Mouse (Mus musculus): ENCODE data around the gene Zzef1. TPM values are rescaled to one million over a fixed set of nuclear protein-coding genes. Genes with fewer than 3 reads are reported as not detected.

The Zzef1 gene
- polyA plus RNA-seq, 1 experiment, result 8.7 TPM

DNA sequence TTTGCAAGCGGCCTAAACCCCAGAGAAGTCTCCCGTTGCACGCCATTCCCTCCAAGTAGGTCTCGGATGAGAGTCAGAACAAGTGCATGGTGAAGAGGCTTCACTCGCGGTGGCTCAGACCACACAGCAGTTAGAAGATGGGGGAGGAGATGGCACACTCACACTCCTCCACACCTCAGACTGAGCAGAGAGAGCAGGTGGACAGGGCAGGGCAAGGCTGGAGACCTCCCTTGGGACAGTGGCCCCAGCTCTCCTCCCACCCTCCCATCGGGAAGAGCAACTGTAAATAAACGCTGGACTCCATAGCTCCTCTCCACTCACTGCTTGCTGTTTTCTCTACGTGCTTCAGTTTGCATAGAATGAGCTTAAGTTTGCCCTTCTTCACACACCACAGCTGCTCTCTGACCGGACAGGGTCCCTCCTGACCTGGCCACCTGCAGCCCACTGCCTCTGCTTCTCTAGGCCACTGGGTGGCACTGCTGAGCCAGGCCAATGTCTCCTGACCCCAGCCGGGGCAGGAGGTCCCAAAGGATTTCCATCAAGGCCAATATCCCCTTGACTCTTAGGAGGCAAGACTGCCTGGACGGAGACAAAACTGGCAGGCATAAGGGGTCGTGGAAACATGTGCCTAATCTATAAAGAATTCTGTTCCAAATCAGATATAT, 130.3 kb downstream of the Zzef1 start:
- no peak for TF ChIP-seq GATA1 (IDR thresholded peaks at IDR 0.05; ENCODE audit: low read length)

DNA sequence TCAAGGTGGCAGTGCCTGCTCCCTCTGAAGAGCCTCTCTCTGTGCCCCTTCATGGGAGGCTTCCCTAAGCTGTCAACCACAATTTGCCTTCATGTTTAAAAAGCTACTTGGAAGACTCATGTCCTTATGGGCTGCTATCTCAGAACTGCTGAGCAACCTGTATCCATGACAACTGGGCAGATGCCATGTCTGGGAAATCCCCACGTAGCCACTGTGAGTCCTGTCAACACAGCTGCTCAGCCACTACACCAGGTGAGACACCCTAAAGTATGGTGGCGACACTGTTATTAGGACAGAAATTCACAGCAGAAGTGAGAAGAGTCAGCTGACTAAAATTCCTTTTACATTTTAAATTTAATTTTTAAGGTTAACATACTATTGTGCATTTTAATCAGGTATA, 132.5 kb downstream of the Zzef1 start:
- TF ChIP-seq GATA1 (IDR thresholded peaks at IDR 0.05; ENCODE audit: low read length), result no peak

DNA sequence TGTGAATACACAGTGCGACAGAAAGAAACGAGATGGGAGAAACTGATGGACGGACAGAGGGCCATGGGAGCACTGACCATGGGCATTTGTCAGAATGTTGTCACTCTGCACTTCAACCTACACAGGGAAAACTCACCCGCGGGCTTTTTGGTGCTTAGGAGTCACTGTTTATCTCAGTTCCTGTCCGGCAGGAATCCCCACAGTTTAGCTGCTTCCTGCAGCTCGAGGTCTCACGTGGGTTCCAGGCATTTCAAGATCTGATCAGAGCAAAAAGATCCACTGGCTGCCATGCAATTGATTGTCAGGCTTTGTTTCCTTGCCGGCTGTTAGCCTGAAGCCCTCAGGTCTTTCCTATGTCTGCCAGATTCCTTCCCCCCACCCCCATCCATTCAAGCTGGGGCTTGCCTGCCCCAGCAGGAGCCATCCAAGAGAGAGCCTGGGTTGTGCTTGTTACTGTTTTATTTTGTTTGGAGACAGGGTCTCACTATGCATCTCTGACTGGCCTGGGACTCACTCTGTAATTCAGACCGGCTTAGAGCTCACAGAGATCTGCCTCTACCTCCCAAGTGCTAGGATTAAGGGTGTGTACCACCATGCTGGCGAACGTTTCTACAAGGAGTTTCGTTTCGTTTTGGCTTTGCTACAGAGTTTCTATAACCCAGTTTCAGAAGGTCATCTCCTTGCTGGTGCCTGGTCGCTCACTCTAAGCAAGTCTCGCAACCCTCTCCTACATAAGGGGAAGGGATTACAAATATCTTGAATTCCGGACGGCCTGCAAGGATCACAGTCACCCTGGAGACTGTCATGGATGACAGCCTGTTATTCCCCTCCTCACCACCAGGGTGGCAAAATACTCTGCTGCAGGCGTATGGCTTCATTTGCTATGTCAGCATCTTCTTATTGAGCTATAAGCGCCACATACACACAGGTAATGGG, 144.4 kb downstream of the Zzef1 start:
- TF ChIP-seq GATA1 (IDR thresholded peaks at IDR 0.05; ENCODE audit: low read length), result no peak

DNA sequence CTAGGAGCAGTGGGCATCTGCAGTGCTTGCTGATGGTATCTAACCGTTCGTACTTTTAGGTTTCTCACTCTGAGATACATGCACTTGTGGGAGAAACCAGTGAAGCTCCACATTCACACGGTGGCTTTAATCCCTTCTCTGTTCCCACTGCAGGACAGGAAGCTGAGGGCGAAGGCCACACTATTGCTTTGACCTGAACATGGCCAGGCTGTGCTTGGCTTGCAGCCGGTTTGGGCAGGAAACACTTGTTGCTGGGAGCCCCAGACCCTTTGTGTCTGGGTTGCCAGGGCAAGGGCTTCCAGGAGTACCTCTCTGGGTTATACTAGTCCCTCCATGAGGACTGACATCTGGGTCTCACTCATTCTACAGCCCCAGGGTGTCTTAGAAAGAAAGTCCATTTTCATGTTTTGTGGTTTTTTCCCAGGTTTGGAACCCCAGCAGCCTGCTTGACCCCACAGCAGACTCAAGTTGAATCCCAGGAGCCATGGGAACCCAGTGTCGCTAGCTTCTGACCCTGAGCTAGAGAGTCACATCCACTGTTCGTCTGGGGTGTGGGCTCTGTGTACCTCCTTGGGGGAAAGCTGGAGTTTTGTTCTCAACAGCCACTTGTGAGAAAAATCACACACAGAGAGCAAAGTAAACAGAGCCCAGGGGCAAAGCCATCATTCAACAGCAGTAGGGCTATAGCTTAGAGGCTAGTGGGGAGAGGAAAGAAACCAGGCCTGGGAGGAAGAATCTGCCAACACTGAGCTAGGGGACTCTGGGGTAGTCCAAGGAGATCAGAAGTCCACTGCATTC, 149.2 kb downstream of the Zzef1 start:
- TF ChIP-seq GATA1 (IDR thresholded peaks at IDR 0.05; ENCODE audit: low read length), result no peak

DNA sequence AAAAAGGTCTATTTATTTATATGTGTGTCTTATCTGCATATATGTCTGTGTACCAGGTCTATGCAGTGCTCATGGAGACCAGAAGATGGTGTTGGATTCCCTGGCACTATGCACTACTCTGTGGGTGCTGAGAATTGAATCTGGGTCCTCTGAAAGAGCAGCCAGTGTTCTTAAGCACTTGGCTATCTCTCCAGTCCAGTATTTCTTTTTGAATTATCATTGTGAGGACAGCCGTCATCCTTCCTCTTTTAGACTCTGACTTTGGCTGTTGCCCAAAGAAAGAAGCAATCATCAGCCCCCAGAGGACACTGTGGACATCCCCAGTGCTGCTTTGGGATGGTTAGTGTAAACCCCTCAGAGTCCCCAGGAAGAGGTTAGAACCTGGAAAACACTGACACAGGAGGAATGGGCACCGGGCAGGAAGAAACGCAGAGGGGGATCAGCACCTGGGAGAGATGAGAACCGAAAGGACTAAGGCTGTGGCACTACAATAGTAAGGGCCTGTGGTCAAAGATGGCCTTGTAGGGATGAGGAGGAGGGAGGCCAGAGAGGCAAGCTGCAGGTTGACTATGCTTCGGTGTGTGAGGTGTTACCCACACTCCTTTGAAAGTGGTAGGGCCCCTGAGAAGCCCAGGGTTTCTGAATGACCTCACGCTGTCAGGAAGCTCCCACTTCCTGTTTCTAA, 150.0 kb downstream of the Zzef1 start:
- TF ChIP-seq GATA1 (IDR thresholded peaks at IDR 0.05; ENCODE audit: low read length), result no peak

DNA sequence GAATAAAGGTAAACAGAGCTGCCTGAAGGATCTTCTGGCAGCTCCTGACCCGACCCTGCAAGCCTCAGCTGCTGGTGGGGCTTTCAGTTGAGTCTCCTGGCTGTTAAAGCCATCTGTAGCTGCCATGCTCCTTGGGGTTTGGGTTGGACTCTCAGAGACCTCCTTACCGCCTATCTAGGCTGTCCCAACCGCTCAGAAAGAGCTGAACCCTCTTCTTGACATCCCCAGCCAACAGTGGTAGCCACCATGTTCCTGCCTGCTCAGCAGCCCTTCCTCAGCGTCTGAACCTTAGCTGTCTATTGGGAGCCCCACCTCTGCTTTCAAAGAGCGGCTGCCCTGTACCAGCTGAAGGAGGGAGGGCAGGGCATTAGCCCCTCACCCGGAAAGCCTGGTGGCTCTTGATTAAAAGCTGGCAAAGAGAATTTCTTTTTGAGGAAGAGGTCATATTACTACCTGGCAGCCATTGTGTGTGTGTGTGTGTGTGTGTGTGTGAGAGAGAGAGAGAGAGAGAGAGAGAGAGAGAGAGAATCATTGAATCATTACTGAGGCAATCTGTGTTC, 150.6 kb downstream of the Zzef1 start:
- no peak for TF ChIP-seq GATA1 (IDR thresholded peaks at IDR 0.05; ENCODE audit: low read length)

DNA sequence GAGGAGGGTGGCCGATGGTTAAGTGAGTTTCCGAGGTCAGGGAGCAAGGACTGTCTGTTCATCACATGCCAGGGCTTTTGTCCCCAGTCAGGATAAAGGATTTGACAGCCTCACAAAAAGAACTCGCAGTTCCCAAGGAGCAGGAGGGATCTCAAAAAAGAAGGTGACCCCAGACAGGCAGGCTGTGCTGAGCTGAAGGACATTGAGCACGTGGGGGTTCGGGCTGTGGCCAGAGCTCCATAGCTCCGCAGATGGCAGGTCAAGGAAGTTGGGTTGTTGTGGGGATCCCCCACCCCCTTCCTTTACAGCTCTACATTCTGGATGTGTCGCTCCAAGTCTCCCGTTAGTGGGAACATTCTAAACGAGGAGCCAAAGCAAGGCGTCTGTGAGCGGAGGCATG, 151.8 kb downstream of the Zzef1 start:
- no peak for TF ChIP-seq GATA1 (IDR thresholded peaks at IDR 0.05; ENCODE audit: low read length)

DNA sequence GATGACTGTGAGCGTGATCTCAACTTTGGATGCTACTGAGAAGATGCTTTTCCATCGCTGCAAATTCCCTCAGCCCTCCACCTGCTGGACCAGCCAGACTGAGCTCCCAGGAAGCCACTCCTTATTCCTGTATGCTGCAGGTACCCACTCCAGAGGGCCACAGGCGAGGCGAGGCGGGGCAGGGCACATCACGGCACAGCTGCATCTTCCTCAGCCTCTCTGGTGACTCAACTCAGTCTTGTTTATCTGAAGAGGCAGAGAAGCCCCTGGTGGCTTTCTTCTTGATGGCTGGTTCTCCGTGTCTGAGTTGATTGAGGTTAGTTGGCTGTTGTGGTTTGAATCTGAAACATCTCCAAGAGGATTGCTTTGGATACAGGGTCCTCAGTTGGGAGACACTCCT, 152.2 kb downstream of the Zzef1 start:
- no peak for TF ChIP-seq GATA1 (IDR thresholded peaks at IDR 0.05; ENCODE audit: low read length)

DNA sequence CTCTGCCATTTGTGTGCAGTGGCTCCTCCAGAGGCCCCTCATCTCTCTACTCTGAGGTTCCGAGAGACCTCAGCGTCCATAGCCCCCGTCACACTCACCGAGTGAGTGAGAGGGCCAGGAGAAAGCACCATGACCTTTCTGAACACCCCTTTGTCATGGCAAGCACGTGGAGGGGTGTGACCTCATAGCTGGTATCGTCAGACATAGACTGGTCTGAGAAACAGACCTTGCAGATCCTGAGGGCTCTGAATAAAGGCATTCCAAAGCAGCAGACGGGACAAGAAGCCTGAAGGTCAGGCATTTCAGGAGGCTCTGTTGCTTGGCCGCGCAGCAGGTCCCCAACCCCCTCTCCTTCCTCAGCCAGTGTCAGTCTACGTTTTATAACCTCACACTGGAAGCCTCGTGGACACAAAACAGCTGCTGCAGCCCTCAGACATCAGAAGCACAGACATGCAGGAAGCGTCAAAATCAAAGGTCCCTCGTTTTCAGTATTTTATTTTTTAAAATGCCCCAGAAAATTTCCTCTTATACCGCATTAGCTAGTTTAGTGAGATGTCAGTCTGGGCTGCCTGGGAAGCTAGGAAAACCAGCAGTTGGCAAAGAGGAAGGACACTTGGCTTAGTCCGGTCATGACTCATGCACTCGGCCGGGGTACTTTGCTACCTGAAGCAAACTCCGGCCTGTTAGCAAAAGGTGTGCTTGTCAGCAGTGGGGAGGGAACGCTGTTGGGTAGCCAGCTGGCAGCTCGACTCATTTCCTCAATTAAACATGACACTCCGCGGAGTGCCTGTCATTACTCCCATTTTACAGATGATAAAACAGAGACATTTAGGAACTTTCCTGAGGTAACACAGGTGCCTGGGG, 155.3 kb downstream of the Zzef1 start:
- TF ChIP-seq GATA1 (IDR thresholded peaks at IDR 0.05; ENCODE audit: low read length), result no peak

DNA sequence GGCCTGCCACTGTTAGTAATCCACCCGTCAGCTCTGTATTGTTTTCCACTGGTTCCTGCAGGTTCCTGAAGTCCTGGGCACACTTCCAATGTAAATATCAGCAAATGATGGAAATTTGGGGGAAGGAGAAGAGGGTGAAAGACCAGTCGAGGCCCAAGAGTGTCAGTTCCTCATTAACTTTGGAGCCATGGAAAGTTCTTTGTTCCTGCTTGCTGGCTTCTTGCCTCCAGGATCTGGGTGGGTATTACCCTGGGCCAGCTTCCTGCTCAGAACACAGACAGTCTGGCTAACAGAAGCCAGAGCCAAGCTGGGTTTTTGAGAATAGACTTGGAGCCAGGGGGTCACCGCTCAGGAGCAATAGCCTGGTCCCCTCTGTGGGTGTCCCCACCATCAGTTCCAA, 156.2 kb downstream of the Zzef1 start:
- no peak for TF ChIP-seq GATA1 (IDR thresholded peaks at IDR 0.05; ENCODE audit: low read length)

DNA sequence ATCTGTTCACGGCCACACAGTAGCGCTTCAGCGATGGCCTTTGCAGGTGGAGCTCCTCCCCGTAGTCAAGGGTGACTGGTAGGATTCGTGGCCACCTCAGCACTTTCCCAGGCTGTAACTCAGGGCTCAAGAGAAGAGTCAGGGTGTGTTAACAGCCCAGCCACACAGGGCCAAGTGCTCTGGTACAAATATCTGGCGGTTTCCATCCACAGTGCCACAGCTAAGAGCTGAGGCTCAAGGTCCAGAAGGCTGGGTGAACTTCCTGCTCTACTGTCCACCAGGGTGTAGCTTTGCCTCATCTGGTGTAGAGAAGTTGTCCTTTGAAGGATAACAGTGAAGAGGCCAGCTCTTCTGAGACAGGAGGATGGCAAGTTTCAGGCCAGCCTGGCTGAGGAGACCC, 156.7 kb downstream of the Zzef1 start:
- no peak for TF ChIP-seq GATA1 (IDR thresholded peaks at IDR 0.05; ENCODE audit: low read length)

DNA sequence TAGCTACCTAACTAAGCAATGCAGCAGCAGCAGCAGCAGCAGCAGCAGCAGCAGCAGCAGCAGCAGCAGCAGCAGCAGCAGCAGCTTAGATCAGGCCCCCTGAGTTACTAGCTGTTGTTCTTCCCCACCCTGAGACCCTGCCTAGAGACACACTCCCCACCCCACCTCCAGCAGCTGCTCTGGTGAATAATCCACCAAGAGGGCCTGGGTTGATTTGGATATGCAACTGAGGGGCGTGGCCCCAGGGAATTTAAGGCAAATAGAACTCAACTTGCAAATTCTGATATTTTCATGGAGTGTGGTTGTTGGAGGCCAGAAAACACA, 157.1 kb downstream of the Zzef1 start:
- TF ChIP-seq GATA1 (IDR thresholded peaks at IDR 0.05; ENCODE audit: low read length), result no peak

DNA sequence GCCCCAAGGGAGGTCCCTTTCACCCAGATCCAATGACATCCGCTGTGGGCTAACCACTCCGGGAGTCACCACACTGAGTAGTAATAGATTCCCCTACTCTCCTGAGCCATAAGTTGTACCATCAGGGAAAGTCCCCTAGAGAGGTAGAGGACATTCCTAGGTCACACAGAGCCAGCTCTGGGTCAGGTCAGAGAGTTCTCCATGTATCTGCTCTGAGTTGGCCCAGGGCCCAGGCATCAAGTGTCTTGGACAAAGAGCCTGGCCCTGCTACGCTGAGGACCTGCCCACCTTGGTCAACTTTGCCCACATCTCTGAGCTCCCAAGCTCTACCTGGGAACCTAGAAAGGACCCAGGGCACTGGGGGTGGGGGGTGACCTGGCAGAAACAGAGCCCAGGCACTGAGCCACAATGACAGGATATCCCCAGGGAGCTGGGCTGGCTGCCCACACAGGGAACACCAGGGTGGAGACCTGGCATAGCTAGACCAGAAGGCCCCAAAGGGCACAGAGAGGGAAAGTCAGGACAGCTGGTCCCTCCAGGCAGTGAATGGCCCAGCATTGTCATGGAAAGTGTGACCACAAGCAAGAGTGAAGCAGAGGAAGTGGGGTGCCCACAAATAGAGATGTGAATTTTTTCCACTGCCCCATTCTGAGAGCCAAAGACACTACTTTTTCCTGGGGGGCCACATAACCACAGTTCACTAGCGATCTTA, 157.6 kb downstream of the Zzef1 start:
- TF ChIP-seq GATA1 (IDR thresholded peaks at IDR 0.05; ENCODE audit: low read length), result no peak

DNA sequence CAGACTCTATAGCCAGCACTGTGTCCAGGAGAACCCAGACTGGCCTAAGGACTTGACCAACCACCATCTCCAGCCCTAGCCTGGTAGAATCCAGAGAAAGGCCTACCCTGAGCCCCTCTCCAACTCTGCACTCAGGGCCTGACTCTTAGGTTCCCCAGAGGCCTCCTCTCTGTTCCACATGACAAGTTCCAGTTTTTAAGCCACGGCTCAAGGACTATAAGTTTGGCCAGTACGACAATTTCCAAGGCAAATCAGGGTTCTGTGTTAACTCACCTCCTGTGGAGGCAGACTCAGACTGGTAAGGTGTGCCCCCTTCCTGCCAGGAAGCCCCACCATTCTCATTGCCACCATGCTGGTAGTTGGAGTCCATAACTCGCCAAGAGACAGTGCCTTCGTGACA, 158.2 kb downstream of the Zzef1 start:
- TF ChIP-seq GATA1 (IDR thresholded peaks at IDR 0.05; ENCODE audit: low read length), result no peak

Data from G1E-ER4 (cell line).